Mouse (Mus musculus) limb, embryonic 12.5 days (tissue): ENCODE results near the gene Atg101. TPM values are rescaled to one million over a fixed set of nuclear protein-coding genes. Genes with fewer than 3 reads are reported as not detected.

Experiments
- polyA plus RNA-seq: library from polyadenylated mRNA; unstranded; fragments of >200 nt; fragmentation: Nextera tagmentation; extraction: Ambion mirVana; gene quantifications from 2 replicates; pipeline ENCODE4 v1.2.1, GENCODE M21; 2016

Gene Atg101
- polyA plus RNA-seq, 1 experiment from 2014 or later: 67.4 TPM

Other genes starting within 250 kb of the Atg101 start
- not detected in 2 replicates for gene Gm47841, start 236.9 kb upstream of the Atg101 start, polyA plus RNA-seq
- 0.38 and 0.56 TPM in 2 replicates for gene Fignl2, start 205.7 kb upstream of the Atg101 start, polyA plus RNA-seq
- not detected in 2 replicates for gene Ankrd33, start 168.5 kb upstream of the Atg101 start, polyA plus RNA-seq
- 7.3 and 7.4 TPM in 2 replicates for gene Acvrl1, start 155.8 kb upstream of the Atg101 start, polyA plus RNA-seq
- 7.3 and 8.2 TPM in 2 replicates for gene Acvr1b, start 110.2 kb upstream of the Atg101 start, polyA plus RNA-seq
- gene Grasp, start 60.1 kb upstream of the Atg101 start, polyA plus RNA-seq: 7.9 and 10.5 TPM in 2 replicates
- gene Nr4a1, start 30.0 kb upstream of the Atg101 start, polyA plus RNA-seq: 5.5 and 7.0 TPM in 2 replicates
- 4.5 and 4.7 TPM in 2 replicates for gene 6030408B16Rik, start 8.9 kb downstream of the Atg101 start, polyA plus RNA-seq
- gene Krt80, start 85.9 kb downstream of the Atg101 start, polyA plus RNA-seq: 0.09 and 0.26 TPM in 2 replicates
- gene Krt7, start 126.8 kb downstream of the Atg101 start, polyA plus RNA-seq: 21.2 and 24.3 TPM in 2 replicates
- gene Krt87, start 154.5 kb downstream of the Atg101 start, polyA plus RNA-seq: 0.29 and 0.56 TPM in 2 replicates
- gene Krt88, start 163.5 kb downstream of the Atg101 start, polyA plus RNA-seq: not detected in 2 replicates
- not detected in 2 replicates for gene Krt81, start 179.5 kb downstream of the Atg101 start, polyA plus RNA-seq
- gene Krt86, start 189.2 kb downstream of the Atg101 start, polyA plus RNA-seq: not detected in 2 replicates
- gene Krt83, start 207.2 kb downstream of the Atg101 start, polyA plus RNA-seq: not detected in 2 replicates
- not detected in 2 replicates for gene Gm49425, start 233.0 kb downstream of the Atg101 start, polyA plus RNA-seq
- gene Krt84, start 248.5 kb downstream of the Atg101 start, polyA plus RNA-seq: not detected in 2 replicates